Mouse (Mus musculus): ENCODE results near the gene P3h4.

DNA sequence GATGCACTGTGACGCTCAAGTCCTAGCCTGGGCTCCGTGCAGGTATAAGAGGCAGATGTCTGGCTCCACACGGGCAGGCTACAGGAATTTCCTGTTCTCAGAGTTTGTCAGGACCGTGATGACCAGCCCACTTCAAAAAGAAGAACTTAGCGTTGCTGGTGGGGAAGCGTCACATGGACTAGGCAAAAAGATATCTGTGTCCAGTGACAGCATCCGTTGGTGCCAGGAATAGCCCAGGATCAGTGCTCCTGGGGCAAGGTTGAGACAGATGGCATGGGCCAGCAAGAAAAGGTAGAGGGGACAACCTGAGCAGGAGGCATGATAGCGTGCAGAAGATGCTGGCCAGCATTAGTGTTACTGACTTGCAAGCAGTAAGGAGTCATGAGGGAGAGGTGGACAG is 44.8 kb downstream of the P3h4 start:
- no peak for TF ChIP-seq POLR2A (IDR thresholded peaks at IDR 0.05; ENCODE audit: borderline replicate concordance, insufficient read depth, low read length)
- TF ChIP-seq CTCF (IDR thresholded peaks at IDR 0.05; ENCODE audit: borderline replicate concordance, insufficient read depth, low read depth, low read length) = no peak

All from cerebellum, adult 2 months (tissue).